Mouse (Mus musculus): Measurements from ENCODE around the gene Borcs6. TPM values are rescaled to one million over a fixed set of nuclear protein-coding genes. Genes with fewer than 3 reads are reported as not detected.
"Not testable (repeated sequence)": the region's sequence is repeated elsewhere in the genome, so short reads cannot be mapped to it uniquely, and the experiment has no call there.

Borcs6 gene
- total RNA-seq (2021): 10 to 100 TPM; 17.4 to 18.8 TPM
- long read RNA-seq, experiment 1, transcript Borcs6-201 (1 exons, 1,862 nt): major isoform, 50 of 50 reads
- long read RNA-seq, experiment 1, partial matches to known transcripts: 0 of 50 reads
- long read RNA-seq, experiment 1, other reads (novel, unspliced or antisense): 0 of 50 reads
- long read RNA-seq, experiment 2, transcript Borcs6-201 (1 exons, 1,862 nt): major isoform, 54 of 54 reads
- long read RNA-seq, experiment 2, partial matches to known transcripts: 0 of 54 reads
- long read RNA-seq, experiment 2, other reads (novel, unspliced or antisense): 0 of 54 reads

- intact Hi-C loops (cut with DNase I): no loop called here
- peak; percentile 90 to 92 for DNase-seq
Measured at GRCm38 (mm10) chr11:69059357-69059974, at the start of gene Borcs6. Borcs6 (plus strand) TSS chr11:69059717.

- intact Hi-C loops (cut with DNase I): no loop called here
Measured at GRCm38 (mm10) chr11:69010400-69011323, 48.9 kb upstream of the Borcs6 start.

GRCm38 (mm10) chr11:69011445-69011844 lies 48.1 kb upstream of the Borcs6 start:
- DNase-seq; intact Hi-C loops (cut with DNase I): not testable (repeated sequence)

More at GRCm38 (mm10) chr11:69010400-69011323, 48.9 kb upstream of the Borcs6 start:
- no peak for DNase-seq

- intact Hi-C loops (cut with DNase I): no loop called here
- DNase-seq: peak; percentile 73 to 86
Measured at GRCm38 (mm10) chr11:69012071-69012601, 47.4 kb upstream of the Borcs6 start.

GRCm38 (mm10) chr11:69015644-69016441 lies 43.7 kb upstream of the Borcs6 start, which contains the start of gene Ctc1:
Ctc1 (plus strand) TSS chr11:69015911.
- peak; percentile 78 to 81 for DNase-seq
- intact Hi-C loops (cut with DNase I): loop anchor here (2.0 kb wide), 1 partner anchor 17 kb away; no protein-coding TSS in a partner anchor

- intact Hi-C loops (cut with DNase I): loop anchor here (2.0 kb wide), 1 partner anchor 16 kb away; no protein-coding TSS in a partner anchor
- DNase-seq: no peak
Measured at GRCm38 (mm10) chr11:69016755-69017154, 42.8 kb upstream of the Borcs6 start.

- intact Hi-C loops (cut with DNase I): no loop called here
- DNase-seq: no peak
Measured at GRCm38 (mm10) chr11:69020691-69021090, 38.8 kb upstream of the Borcs6 start.

- intact Hi-C loops (cut with DNase I): no loop called here
- DNase-seq: no peak
Measured at GRCm38 (mm10) chr11:69026562-69026961, 33.0 kb upstream of the Borcs6 start.

GRCm38 (mm10) chr11:69028805-69029204 lies 30.7 kb upstream of the Borcs6 start:
- no peak for DNase-seq
- intact Hi-C loops (cut with DNase I): no loop called here

- no peak for DNase-seq
- intact Hi-C loops (cut with DNase I): loop anchor here (2.0 to 5.0 kb wide), 2 partner anchors 17 to 51 kb away; no protein-coding TSS in a partner anchor
Measured at GRCm38 (mm10) chr11:69033552-69033951, 26.0 kb upstream of the Borcs6 start.

GRCm38 (mm10) chr11:69034585-69034984 lies 24.9 kb upstream of the Borcs6 start:
- no peak for DNase-seq
- intact Hi-C loops (cut with DNase I): loop anchor here (5.0 kb wide), 1 partner anchor 52 kb away; no protein-coding TSS in a partner anchor

- intact Hi-C loops (cut with DNase I): no loop called here
- DNase-seq: no peak
Measured at GRCm38 (mm10) chr11:69035411-69035810, 24.1 kb upstream of the Borcs6 start.

GRCm38 (mm10) chr11:69035849-69036248 lies 23.7 kb upstream of the Borcs6 start:
- intact Hi-C loops (cut with DNase I): loop anchor here (2.0 kb wide), 1 partner anchor 131 kb away; no protein-coding TSS in a partner anchor
- DNase-seq: peak; percentile 70 to 80

GRCm38 (mm10) chr11:69036486-69037230 lies 22.9 kb upstream of the Borcs6 start:
- intact Hi-C loops (cut with DNase I): loop anchor here (2.0 kb wide), 1 partner anchor 132 kb away; no protein-coding TSS in a partner anchor

GRCm38 (mm10) chr11:69037231-69038061 lies 22.1 kb upstream of the Borcs6 start:
- DNase-seq: peak; percentile 66 to 72
- intact Hi-C loops (cut with DNase I): loop anchor here (2.0 kb wide), 1 partner anchor 133 kb away; no protein-coding TSS in a partner anchor

More at GRCm38 (mm10) chr11:69036486-69037230, 22.9 kb upstream of the Borcs6 start:
- DNase-seq: peak; percentile 76 to 85

GRCm38 (mm10) chr11:69038173-69038572 lies 21.3 kb upstream of the Borcs6 start:
- intact Hi-C loops (cut with DNase I): no loop called here
- no peak for DNase-seq
